8 mouse cellular contexts compared by ENCODE assay signal in the genomic region with DNA sequence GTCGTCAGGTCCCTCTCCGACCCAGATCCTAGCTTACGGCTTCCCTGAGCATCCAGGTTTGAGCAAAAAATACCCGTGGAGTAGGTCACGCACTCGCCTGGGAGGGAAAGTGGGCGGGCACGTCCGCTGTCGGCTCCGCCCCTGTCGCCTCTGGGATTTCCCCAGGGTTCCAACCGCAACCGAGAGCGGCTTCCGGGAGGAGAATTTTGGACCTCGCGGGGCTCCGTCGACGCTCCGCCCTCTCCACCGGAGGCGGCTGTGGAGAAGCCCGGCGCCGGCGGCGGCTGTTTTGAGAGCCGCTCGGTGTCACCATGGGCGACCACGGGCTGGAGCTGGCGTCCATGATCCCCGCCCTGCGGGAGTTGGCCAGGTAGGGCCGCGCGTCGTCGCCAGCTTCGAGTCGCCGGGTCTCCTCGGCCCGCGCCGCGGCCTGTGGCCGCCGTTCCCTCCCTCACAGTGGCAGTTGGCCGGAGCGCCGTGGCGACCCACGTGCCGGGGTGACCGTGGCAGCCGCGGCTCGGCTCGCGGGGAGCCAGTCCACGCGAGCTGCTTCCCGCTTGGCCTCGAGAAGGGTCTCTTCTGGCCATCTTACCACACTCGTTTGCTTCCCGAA. TPM values are rescaled to one million over a fixed set of nuclear protein-coding genes. Genes with fewer than 3 reads are reported as not detected.
DNase-seq lines count a peak whose midpoint lies in the region; ATAC-seq and TF ChIP-seq lines count a peak whose summit lies in the region.

A gene (plus strand): TSS at position 184 of the 613 bp plus-strand sequence.

- ATAC-seq in forebrain, embryonic 12.5 days (ENCODE audit: low FRiP score), result peak; percentile 90
- ATAC-seq in heart, postnatal 0 days (ENCODE audit: insufficient read depth, low read depth), result peak; percentile 92
- peak; percentile 93 for ATAC-seq in liver, embryonic 16.5 days (ENCODE audit: low read depth)
- ATAC-seq in neural tube, embryonic 13.5 days (ENCODE audit: low read depth), result peak; percentile 90

- DNase-seq in CH12.LX (ENCODE audit: extremely low read depth), result peak; percentile 91
- peak; percentile 89 for DNase-seq in c-Kit-positive CD71-positive TER-119-negative erythroid progenitor cells, embryonic 14.5 days (ENCODE audit: low read depth)
- peak; percentile 82 for DNase-seq in heart, postnatal 0 days (ENCODE audit: low spot score)
- peak; percentile 96 to 97 for DNase-seq in kidney, postnatal 4 days

- peak within 1 kb of the TSS; percentile 75 for H3K9ac ChIP-seq in CH12.LX (ENCODE audit: insufficient read depth, low read depth)
- H3K9ac ChIP-seq in forebrain, embryonic 12.5 days, result peak within 1 kb of the TSS; percentile 86
- peak within 1 kb of the TSS; percentile 68 for H3K9ac ChIP-seq in heart, postnatal 0 days (replicated peaks; ENCODE audit: low read depth, low read length)
- H3K9ac ChIP-seq in liver, embryonic 16.5 days (ENCODE audit: low read depth, low read length), result peak within 1 kb of the TSS; percentile 90
- H3K9ac ChIP-seq in neural tube, embryonic 13.5 days, result peak within 1 kb of the TSS; percentile 80

- H3K27ac ChIP-seq in CH12.LX (ENCODE audit: insufficient read depth, low read depth), result peak within 1 kb of the TSS; percentile 35
- peak within 1 kb of the TSS; percentile 76 for H3K27ac ChIP-seq in forebrain, embryonic 12.5 days
- H3K27ac ChIP-seq in heart, postnatal 0 days (ENCODE audit: low read depth), result peak within 1 kb of the TSS; percentile 72
- H3K27ac ChIP-seq in liver, embryonic 16.5 days (ENCODE audit: low read length), result peak within 1 kb of the TSS; percentile 67
- H3K27ac ChIP-seq in neural tube, embryonic 13.5 days (replicated peaks), result peak within 1 kb of the TSS; percentile 72
- peak within 1 kb of the TSS; percentile 97 for H3K27ac ChIP-seq in testis, adult 2 months (ENCODE audit: control insufficient read depth, insufficient read depth, low read depth, low read length)

- in situ Hi-C loops in CH12.LX (cut with MboI; ENCODE audit: low pct_ligation_motif_present, low pct_unique_long_range_greater_than_20kb, low sequenced_read_pairs), result loop anchor here (10.0 kb wide), 1 partner anchor 323 kb away; no protein-coding TSS in a partner anchor

- H3K79me2 ChIP-seq in CH12.LX (replicated peaks; ENCODE audit: control insufficient read depth, extremely low read depth, insufficient read depth, poor library complexity, severe bottlenecking), result no peaks in the 10 kb centered on the region; the same call in 1 of the 2 replicates

- H3K4me3 ChIP-seq in CH12.LX (replicated peaks in 1 of 3; ENCODE audit: low read depth in 2 of 3, low read length in 2 of 3, poor library complexity in 1 of 3), result peak within 1 kb of the TSS; percentile 83 to 95 (median 87)
- peak within 1 kb of the TSS; percentile 95 for H3K4me3 ChIP-seq in forebrain, embryonic 12.5 days (replicated peaks)
- H3K4me3 ChIP-seq in heart, postnatal 0 days (ENCODE audit: low read depth, low read length), result peak within 1 kb of the TSS; percentile 80
- peak within 1 kb of the TSS; percentile 96 for H3K4me3 ChIP-seq in liver, embryonic 16.5 days (ENCODE audit: low read depth, low read length)
- peak within 1 kb of the TSS; percentile 87 for H3K4me3 ChIP-seq in neural tube, embryonic 13.5 days
- peak within 1 kb of the TSS; percentile 98 for H3K4me3 ChIP-seq in testis, adult 2 months (ENCODE audit: control insufficient read depth, low read depth, low read length)

- H3K4me1 ChIP-seq in CH12.LX (ENCODE audit: control insufficient read depth in 1 of 2, insufficient read depth in 2 of 2), result peaks cover 4 to 24% of the 10 kb centered on the region in 2 experiments; a peak in 2 of 4 replicates
- peaks cover 4% of the 10 kb centered on the region; the same call in 1 of the 2 replicates for H3K4me1 ChIP-seq in forebrain, embryonic 12.5 days
- no peaks in the 10 kb centered on the region for H3K4me1 ChIP-seq in heart, postnatal 0 days (ENCODE audit: control insufficient read depth, insufficient read depth)
- H3K4me1 ChIP-seq in liver, embryonic 16.5 days (ENCODE audit: control insufficient read depth, low read depth, low read length), result peaks cover 7% of the 10 kb centered on the region
- H3K4me1 ChIP-seq in neural tube, embryonic 13.5 days (replicated peaks), result peaks cover 8% of the 10 kb centered on the region; the same call in 1 of the 2 replicates
- H3K4me1 ChIP-seq in testis, adult 2 months (ENCODE audit: control insufficient read depth, insufficient read depth, low read length), result no peaks in the 10 kb centered on the region; the same call in 1 of the 2 replicates

- TF ChIP-seq POLR2A in CH12.LX (IDR thresholded peaks at IDR 0.05; ENCODE audit: low read depth, low read length), result peak; percentile 93
- TF ChIP-seq POLR2A in testis, adult 2 months (IDR thresholded peaks at IDR 0.05; ENCODE audit: control insufficient read depth, low read depth, low read length), result peak; percentile 87

- TF ChIP-seq RAD21 in CH12.LX (IDR thresholded peaks at IDR 0.05; ENCODE audit: low read depth, low read length), result no peak

- no peak for TF ChIP-seq EP300 in CH12.LX (IDR thresholded peaks at IDR 0.05; ENCODE audit: low read length)
- TF ChIP-seq EP300 in heart, postnatal 0 days (IDR thresholded peaks at IDR 0.05; ENCODE audit: low read depth), result peak; percentile 77

- under 1% methylated on average over 67 of the region's 69 CpGs for WGBS in forebrain, embryonic 12.5 days
- under 1% methylated on average over 68 of the region's 69 CpGs for whole genome bisulfite sequencing in heart, postnatal 0 days
- WGBS in liver, embryonic 16.5 days (ENCODE audit: insufficient replicate concordance), result under 1% methylated on average over 67 of the region's 69 CpGs
- WGBS in neural tube, embryonic 13.5 days, result under 1% methylated on average over 69 of the region's 69 CpGs

- H3K27me3 ChIP-seq in CH12.LX (replicated peaks), result no peaks in the 10 kb centered on the region
- H3K27me3 ChIP-seq in forebrain, embryonic 12.5 days, result 0 out of 2 replicates have a peak, but pooled peaks cover 3% of the 10 kb centered on the region
- no peaks in the 10 kb centered on the region for H3K27me3 ChIP-seq in heart, postnatal 0 days (ENCODE audit: control insufficient read depth, insufficient read depth, low read length)
- no peaks in the 10 kb centered on the region for H3K27me3 ChIP-seq in liver, embryonic 16.5 days (ENCODE audit: control insufficient read depth, insufficient read depth, low read depth, low read length)
- H3K27me3 ChIP-seq in neural tube, embryonic 13.5 days, result no peaks in the 10 kb centered on the region
- H3K27me3 ChIP-seq in testis, adult 2 months (ENCODE audit: control insufficient read depth, insufficient read depth, low read length), result no peaks in the 10 kb centered on the region

- H3K9me3 ChIP-seq in CH12.LX (replicated peaks; ENCODE audit: low read length), result peaks cover 6% of the 10 kb centered on the region
- no peaks in the 10 kb centered on the region for H3K9me3 ChIP-seq in forebrain, embryonic 12.5 days
- H3K9me3 ChIP-seq in heart, postnatal 0 days (replicated peaks; ENCODE audit: control insufficient read depth, low read length), result no peaks in the 10 kb centered on the region
- no peaks in the 10 kb centered on the region for H3K9me3 ChIP-seq in liver, embryonic 16.5 days (replicated peaks; ENCODE audit: control insufficient read depth, low read length)
- H3K9me3 ChIP-seq in neural tube, embryonic 13.5 days, result no peaks in the 10 kb centered on the region

- H3K4me2 ChIP-seq in CH12.LX (ENCODE audit: insufficient read depth, low read depth, poor library complexity, severe bottlenecking), result peak within 1 kb of the TSS; percentile 72; the same call in 1 of the 2 replicates
- H3K4me2 ChIP-seq in forebrain, embryonic 12.5 days, result peak within 1 kb of the TSS; percentile 76
- peak within 1 kb of the TSS; percentile 69 for H3K4me2 ChIP-seq in heart, postnatal 0 days (ENCODE audit: low read depth, low read length)
- H3K4me2 ChIP-seq in liver, embryonic 16.5 days (ENCODE audit: low read depth, low read length), result peak within 1 kb of the TSS; percentile 94
- peak within 1 kb of the TSS; percentile 71 for H3K4me2 ChIP-seq in neural tube, embryonic 13.5 days

- dilution Hi-C loops in CH12.LX (cut with MboI; ENCODE audit: extremely low pct_ligation_motif_present, extremely low pct_unique_long_range_greater_than_20kb, low sequenced_read_pairs), result no loop called here

- no peak for TF ChIP-seq CTCF in CH12.LX (conservative IDR thresholded peaks at IDR 0.05 in 1 of 2, IDR thresholded peaks at IDR 0.05 in 1 of 2; ENCODE audit: low read depth in 2 of 2, low read length in 2 of 2)
- TF ChIP-seq CTCF in heart, postnatal 0 days (IDR thresholded peaks at IDR 0.05; ENCODE audit: low read depth), result no peak
- TF ChIP-seq CTCF in testis, adult 2 months (IDR thresholded peaks at IDR 0.05; ENCODE audit: control insufficient read depth, insufficient read depth, insufficient replicate concordance, low read depth, low read length), result 0 out of 2 replicates have a peak, but pooled peaks have one; percentile 8

- H3K36me3 ChIP-seq in CH12.LX (replicated peaks in 1 of 2; ENCODE audit: control insufficient read depth in 1 of 2, insufficient read depth in 1 of 2, low read length in 1 of 2), result peaks cover 0 to 13% of the 10 kb centered on the region in 2 experiments
- no peaks in the 10 kb centered on the region; the same call in 1 of the 2 replicates for H3K36me3 ChIP-seq in forebrain, embryonic 12.5 days (replicated peaks)
- H3K36me3 ChIP-seq in heart, postnatal 0 days (replicated peaks; ENCODE audit: control insufficient read depth, insufficient read depth, low read length), result 0 out of 2 replicates have a peak, but pooled peaks cover under 1% of the 10 kb centered on the region
- no peaks in the 10 kb centered on the region for H3K36me3 ChIP-seq in liver, embryonic 16.5 days (ENCODE audit: control insufficient read depth, insufficient read depth)
- 0 out of 2 replicates have a peak, but pooled peaks cover 4% of the 10 kb centered on the region for H3K36me3 ChIP-seq in neural tube, embryonic 13.5 days
- no peaks in the 10 kb centered on the region; the same call in none of the 2 replicates for H3K36me3 ChIP-seq in testis, adult 2 months (ENCODE audit: control insufficient read depth, insufficient read depth, low read length)

TF ChIP-seq in CH12.LX, 34 proteins besides CTCF, POLR2A, EP300 and RAD21 (continues in another document):
- TF ChIP-seq USF2 (conservative IDR thresholded peaks at IDR 0.05; ENCODE audit: low read depth, low read length) (no peak), JUN (IDR thresholded peaks at IDR 0.05; ENCODE audit: insufficient read depth, low read depth, low read length) (no peak)

RNA-seq across cellular contexts. Expression of the gene that starts here (rescaled TPM):
- total RNA-seq in CH12.LX (2012; rRNA removed), result 21.7 and 23.3 TPM in 2 replicates
- total RNA-seq in CH12.LX (2014; rRNA removed), result 37.4 and 43.8 TPM in 2 replicates
- polyA plus RNA-seq in CH12.LX (2012; ENCODE audit: insufficient read length, low read depth), result 16.5 and 18.5 TPM in 2 replicates
- 25.3 and 26.6 TPM in 2 replicates for polyA plus RNA-seq in forebrain, embryonic 12.5 days (2016; fragmentation: Nextera tagmentation; extraction: Ambion mirVana)
- 13.0 and 15.9 TPM in 2 replicates for total RNA-seq in heart, postnatal 0 days (2014; rRNA removed; ENCODE audit: low replicate concordance)
- 4.9 and 5.6 TPM in 2 replicates for polyA plus RNA-seq in heart, postnatal 0 days (2015; fragmentation: Nextera tagmentation; extraction: Ambion mirVana)
- 3.3 and 3.9 TPM in 2 replicates for polyA plus RNA-seq in liver, embryonic 16.5 days (2015; fragmentation: Nextera tagmentation; extraction: Ambion mirVana)
- 13.2 and 14.3 TPM in 2 replicates for polyA plus RNA-seq in neural tube, embryonic 13.5 days (2015; fragmentation: Nextera tagmentation; extraction: Ambion mirVana)
- 27.0 and 36.0 TPM in 2 replicates for polyA plus RNA-seq in testis, adult 2 months (2012; rRNA removed)

Comparison
In these comparisons a context has a peak if more than half of its experiments do, and no peak if none do; other contexts are left out.
1. Peak in every context shown above with its lines: DNase-seq, ATAC-seq, H3K4me3 ChIP-seq and H3K27ac ChIP-seq.
2. H3K27ac ChIP-seq: peak in every context shown above with its lines; median percentile 97 in testis, adult 2 months; 76 in forebrain, embryonic 12.5 days; 72 in heart, postnatal 0 days; 72 in neural tube, embryonic 13.5 days; 67 in liver, embryonic 16.5 days; 35 in CH12.LX.